Mouse (Mus musculus) frontal cortex, postnatal 10 days (tissue): ENCODE data around the gene Gskip.
A peak's percentile ranks its signal among the peaks of the same experiment; 100 is the strongest.

Experiments
- DNase-seq, 2 experiments: peaks; one replicate each; pipeline ENCODE4 v3.0.0; 2022; ENCODE audit warnings: low spot score in 2 of 2, mixed read lengths in 1 of 2

Gene Gskip

GRCm38 (mm10) chr12:105683933-105684901, at the start of gene Gskip:
Gene Gskip (plus strand): TSS chr12:105684829.
- peak; percentile 20 to 35 for DNase-seq

DNA sequence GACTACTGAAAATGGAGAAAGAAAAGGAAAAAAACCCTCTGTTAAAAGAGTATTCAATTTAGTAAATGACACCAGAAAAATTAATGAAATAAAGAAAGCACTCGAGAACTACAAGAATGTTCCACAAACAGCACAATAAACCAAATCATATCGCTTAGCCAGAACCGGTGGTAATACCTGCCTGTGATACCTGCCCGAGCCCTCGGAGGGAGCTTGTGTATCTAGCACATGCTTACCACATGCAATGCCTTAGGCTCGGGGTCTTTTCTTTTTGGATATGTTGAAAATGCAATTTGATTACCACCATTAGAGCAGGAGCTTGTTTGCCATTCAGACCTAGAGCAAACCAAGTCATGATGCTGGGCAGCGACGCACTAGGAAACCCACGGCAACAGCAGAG, 48.1 kb upstream of the Gskip start:
- no peak for DNase-seq

- no peak for DNase-seq
These were observed 47.1 kb upstream of the Gskip start for GRCm38 (mm10) chr12:105637554-105637953.

DNA sequence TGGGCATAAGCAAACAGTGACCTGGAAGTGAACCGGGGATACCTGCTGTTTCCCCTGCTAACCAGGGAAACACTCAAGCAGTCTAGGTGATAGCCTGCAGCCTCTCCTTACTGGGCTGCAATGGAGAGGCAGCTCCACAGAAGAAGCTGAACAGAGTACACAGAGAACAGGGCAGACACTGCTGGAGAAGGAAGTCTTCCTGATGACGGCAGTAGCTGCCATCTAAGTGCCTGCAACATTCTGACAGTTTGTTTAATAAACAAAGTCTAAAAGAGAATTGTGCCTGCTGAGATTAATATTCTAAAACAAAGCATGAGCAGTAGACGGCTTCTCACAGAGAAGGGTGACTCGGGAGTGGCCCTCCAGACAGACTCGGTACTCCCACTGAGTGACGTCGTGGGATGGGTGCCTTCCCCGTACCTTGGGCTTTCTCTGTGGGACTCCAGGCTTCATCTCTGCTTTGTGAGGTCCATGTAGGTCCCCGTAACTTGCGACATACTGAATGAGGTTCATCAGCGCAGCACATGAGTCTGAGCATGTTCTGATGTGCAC, 41.8 kb upstream of the Gskip start:
- no peak for DNase-seq

- DNase-seq: no peak
These were observed 28.8 kb upstream of the Gskip start for GRCm38 (mm10) chr12:105655850-105656249.

GRCm38 (mm10) chr12:105676274-105676673, 8.4 kb upstream of the Gskip start:
- DNase-seq: no peak

- DNase-seq: no peak
These were observed 6.4 kb upstream of the Gskip start for GRCm38 (mm10) chr12:105678211-105678610.

- no peak for DNase-seq
These were observed 5.9 kb upstream of the Gskip start for GRCm38 (mm10) chr12:105678762-105679161.

DNA sequence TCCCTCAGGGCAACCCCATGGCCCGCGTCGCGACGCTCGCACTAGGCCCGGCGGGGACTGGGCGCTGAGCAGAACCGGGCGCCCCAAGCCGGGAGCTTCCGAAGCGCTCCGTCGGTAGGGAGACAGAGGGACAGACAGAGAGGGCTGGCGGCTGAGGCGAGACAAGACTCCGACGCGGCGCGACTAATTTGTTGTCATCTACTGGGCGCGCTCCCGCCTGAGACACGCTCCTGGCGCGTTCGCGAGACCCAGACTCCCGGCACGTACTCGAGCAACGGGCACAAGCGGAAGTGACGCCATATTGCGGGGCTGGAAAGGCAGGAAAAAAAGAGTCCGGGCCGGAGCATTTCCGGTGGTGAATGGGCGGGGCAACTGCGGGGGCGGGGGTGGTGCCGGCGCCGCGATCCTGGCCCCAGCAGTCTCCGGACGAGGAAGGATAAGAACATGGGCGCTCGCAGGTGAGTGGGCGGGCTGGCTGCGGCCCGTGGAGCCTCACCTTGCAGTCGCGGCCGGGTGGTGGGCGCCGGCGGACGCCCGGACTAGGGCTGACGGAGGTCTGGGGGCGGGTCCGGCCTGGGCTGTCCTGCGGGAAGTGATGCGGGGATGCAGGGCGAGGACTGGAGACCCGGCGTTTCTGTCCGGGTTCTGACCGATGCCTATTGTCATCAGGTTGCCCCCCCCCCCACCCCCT, 517 bp downstream of the Gskip start, which contains the start of gene Atg2b:
Gene Atg2b, minus strand, starts transcription at position 211 of the 691 bp plus-strand sequence.
- DNase-seq: peak; percentile 93 to 96

DNA sequence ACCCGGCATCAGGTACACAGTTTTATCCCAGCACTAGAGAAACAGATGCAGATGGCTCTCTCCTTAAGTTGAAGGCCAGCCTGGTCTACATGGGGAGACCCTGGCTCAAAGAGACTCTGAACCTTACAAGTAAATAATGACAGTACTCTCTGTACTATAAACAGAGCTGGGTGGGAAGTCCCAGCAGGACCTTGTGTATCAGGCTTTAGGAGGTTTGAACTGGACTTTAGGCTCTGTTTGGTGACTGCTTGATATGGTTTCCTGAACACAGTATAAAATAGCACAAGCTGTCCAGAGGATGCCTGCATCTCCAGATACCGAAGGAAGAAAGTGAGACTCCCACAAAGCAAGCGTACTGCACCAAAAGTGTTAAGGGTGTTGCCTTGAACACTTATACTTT, 2.2 kb downstream of the Gskip start:
- no peak for DNase-seq

DNA sequence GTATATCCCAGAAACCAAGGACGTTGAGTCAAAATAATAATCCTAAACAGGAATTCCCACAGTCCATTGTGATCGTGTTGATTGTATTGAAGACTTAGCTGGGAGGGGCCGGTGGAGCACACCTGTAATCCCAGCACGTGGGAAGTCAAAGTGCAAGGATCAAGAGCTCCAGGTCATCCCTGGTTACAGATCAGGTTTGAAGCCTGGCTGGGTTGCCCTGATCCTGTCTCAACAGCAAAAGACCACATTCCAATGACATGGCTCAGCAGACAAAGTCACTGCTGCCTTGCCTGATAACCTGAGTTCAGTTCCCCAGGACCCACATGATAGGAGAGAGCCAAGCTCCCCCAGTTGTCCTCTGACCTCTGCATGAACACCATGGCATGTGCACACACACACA, 2.8 kb downstream of the Gskip start:
- DNase-seq: no peak

GRCm38 (mm10) chr12:105688546-105688945, 3.9 kb downstream of the Gskip start:
- DNase-seq: no peak

GRCm38 (mm10) chr12:105689435-105689834, 4.8 kb downstream of the Gskip start:
- no peak for DNase-seq

DNA sequence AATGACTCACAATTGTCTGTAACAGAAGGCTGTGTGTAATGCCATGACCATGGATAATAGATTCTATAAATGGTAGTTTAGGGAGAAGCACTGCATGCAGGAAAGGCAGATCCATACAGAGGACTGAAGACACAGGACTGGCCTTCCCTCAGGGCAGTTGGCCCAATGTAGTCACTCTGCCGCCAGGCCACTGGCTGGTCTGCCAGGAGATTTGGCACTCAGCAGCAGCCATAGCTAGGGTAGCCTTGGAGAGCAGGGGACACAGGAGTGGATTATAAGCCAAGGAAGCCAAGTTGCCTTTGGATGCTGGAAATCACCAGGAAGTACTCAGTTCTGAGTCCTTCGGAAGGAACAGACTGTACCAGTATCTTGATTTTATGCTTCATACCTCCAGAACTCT, 9.4 kb downstream of the Gskip start:
- no peak for DNase-seq

DNA sequence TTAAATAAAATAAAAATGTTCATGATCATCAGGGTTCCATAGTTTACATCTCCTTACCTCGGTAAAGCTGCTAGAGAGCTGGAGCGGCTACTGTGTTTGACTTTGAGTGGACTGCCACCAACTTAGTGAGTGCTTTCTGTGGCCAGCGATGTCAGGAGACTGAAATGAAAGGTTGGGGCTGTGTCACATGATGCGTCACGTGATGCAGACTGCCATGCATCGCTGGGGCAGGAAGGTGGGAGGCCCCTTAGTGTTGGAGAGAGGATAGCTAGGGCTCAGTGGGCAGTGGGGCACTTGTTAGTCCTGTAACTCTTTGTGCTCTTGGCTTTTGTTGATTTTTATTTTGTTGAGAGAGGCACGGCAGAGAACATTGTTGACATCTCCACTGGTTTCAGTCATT, 11.2 kb downstream of the Gskip start:
- no peak for DNase-seq

GRCm38 (mm10) chr12:105697104-105697780, 12.6 kb downstream of the Gskip start:
- DNase-seq: no peak

DNA sequence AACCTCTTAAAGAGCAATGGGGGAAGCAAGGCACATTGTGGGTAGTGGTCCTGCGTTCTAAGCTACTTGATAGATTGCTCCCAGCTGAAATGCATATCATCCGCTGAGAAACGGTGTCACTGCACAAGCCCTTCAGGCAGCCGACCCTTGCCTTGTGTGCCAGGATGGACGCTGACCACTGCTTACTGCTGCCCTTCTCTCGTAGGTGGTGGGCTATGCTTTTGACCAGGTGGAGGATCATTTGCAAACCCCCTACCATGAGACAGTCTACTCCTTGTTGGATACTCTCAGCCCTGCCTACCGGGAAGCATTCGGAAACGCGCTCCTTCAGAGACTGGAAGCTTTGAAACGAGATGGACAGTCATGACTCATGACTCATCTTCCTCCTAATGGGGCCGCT, 15.8 kb downstream of the Gskip start:
- DNase-seq: no peak

DNA sequence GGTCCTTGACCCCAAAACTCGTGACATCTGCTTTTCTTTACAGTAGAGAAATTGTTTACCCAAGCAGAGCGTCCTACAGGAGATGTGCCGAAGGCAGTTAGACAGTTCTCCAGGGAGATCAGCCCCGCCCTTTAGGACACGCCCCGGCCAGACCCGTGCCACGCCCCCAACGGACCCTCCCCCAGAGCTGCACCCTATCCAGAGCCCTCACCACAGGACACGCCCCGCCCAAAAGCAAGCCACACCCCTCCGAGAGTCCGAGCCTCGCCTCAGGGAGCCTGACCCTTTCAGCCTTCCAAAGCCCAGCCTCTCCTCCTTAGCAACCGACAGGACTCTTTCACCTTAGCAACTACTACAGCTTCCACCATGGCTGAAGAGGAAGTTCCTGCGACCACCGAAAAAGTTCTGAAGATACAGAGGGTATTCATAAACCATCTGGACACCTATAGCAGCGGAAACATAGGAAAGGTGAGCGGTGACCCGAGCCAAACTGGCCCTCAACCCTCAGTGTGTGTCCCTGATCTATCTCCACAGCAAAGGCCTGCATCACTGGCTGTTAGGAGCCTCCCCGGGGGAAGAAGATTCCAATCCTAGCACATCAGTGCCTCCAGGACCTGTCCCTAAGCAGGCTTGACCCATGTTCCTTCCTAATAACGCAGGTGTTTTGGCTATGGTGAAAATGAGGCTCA, 21.3 kb downstream of the Gskip start, which contains the start of gene Ak7:
Gene Ak7, plus strand, starts transcription at position 178 of the 689 bp plus-strand sequence.
- peak in 1 of 2 experiments; percentile 35 for DNase-seq

DNA sequence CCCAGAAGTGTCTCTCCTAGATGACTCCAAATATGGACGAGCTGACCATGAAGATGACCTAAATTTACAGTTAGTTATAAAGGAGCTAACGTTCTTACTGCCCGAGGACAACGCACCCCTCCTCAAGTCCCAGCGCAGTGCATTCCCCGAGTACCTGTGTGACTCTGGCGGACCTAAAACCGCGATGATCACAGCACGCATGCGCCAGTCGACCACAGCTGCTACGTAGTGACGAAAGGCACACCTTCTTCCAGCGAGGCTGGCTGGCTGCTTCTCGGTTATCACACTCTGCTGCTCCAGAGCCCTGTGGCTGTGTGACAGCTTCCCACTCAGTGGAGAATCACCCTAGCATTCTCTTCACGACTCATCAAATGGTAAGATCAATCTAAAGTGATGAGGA, 34.0 kb downstream of the Gskip start:
- peak in 1 of 2 experiments; percentile 32 for DNase-seq

GRCm38 (mm10) chr12:105720196-105720595, 35.6 kb downstream of the Gskip start:
- DNase-seq: no peak
